Mouse (Mus musculus) mouse trophoblast stem cell (cell line): ENCODE results near the gene Sptbn4.
"Not testable (repeated sequence)": the region's sequence is repeated elsewhere in the genome, so short reads cannot be mapped to it uniquely, and the experiment has no call there.

Experiments used
- in situ Hi-C, 2 experiments: fragments of 300-500 bp; cut with MseI, MboI; formaldehyde crosslinking; loops; 2 replicates in 1 of 2; 3 replicates in 1 of 2; pipeline ENCODE4 v1.15.1; 2025

The Sptbn4 gene

GRCm38 (mm10) chr7:27447419-27448286, at the start of gene Sptbn4, which contains the start of gene Blvrb:
Gene Sptbn4 (minus strand): TSS chr7:27447686.
Gene Blvrb (plus strand): TSS chr7:27447978.
- in situ Hi-C loops, result no loop called here

GRCm38 (mm10) chr7:27494659-27495367, 47.3 kb upstream of the Sptbn4 start:
- in situ Hi-C loops, result not testable (repeated sequence)

- in situ Hi-C loops, result no loop called here
Measured at GRCm38 (mm10) chr7:27493450-27493849, 46.0 kb upstream of the Sptbn4 start.

GRCm38 (mm10) chr7:27493022-27493421, 45.5 kb upstream of the Sptbn4 start:
- in situ Hi-C loops, result no loop called here

GRCm38 (mm10) chr7:27491856-27492255, 44.4 kb upstream of the Sptbn4 start:
- in situ Hi-C loops, result no loop called here

- in situ Hi-C loops, result no loop called here
Measured at GRCm38 (mm10) chr7:27490543-27491329, 43.2 kb upstream of the Sptbn4 start.

- in situ Hi-C loops, result no loop called here
Measured at GRCm38 (mm10) chr7:27490227-27490542, 42.7 kb upstream of the Sptbn4 start.

- in situ Hi-C loops, result no loop called here
Measured at GRCm38 (mm10) chr7:27489270-27489869, 41.9 kb upstream of the Sptbn4 start.

GRCm38 (mm10) chr7:27487740-27488268, 40.3 kb upstream of the Sptbn4 start:
- in situ Hi-C loops, result no loop called here

- in situ Hi-C loops, result no loop called here
Measured at GRCm38 (mm10) chr7:27486770-27487697, 39.5 kb upstream of the Sptbn4 start, which contains the start of gene Sertad1. Gene Sertad1 (plus strand): TSS chr7:27486910.

GRCm38 (mm10) chr7:27486102-27486769, 38.8 kb upstream of the Sptbn4 start:
- in situ Hi-C loops, result no loop called here

GRCm38 (mm10) chr7:27483860-27484259, 36.4 kb upstream of the Sptbn4 start:
- in situ Hi-C loops, result no loop called here

- in situ Hi-C loops, result no loop called here
Measured at GRCm38 (mm10) chr7:27481627-27481969, 34.1 kb upstream of the Sptbn4 start.

GRCm38 (mm10) chr7:27480927-27481626, 33.6 kb upstream of the Sptbn4 start:
- in situ Hi-C loops, result no loop called here

- in situ Hi-C loops, result no loop called here
Measured at GRCm38 (mm10) chr7:27480506-27480905, 33.0 kb upstream of the Sptbn4 start.

- in situ Hi-C loops, result no loop called here
Measured at GRCm38 (mm10) chr7:27479750-27480149, 32.3 kb upstream of the Sptbn4 start.

GRCm38 (mm10) chr7:27478561-27478960, 31.1 kb upstream of the Sptbn4 start:
- in situ Hi-C loops, result no loop called here

- in situ Hi-C loops, result no loop called here
Measured at GRCm38 (mm10) chr7:27476098-27476635, 28.7 kb upstream of the Sptbn4 start.

- in situ Hi-C loops, result no loop called here
Measured at GRCm38 (mm10) chr7:27475596-27475995, 28.1 kb upstream of the Sptbn4 start.
